Mouse (Mus musculus) cerebellum, postnatal 10 days (tissue): Measurements from ENCODE around the gene Yif1b.
"Not testable (repeated sequence)": the region's sequence is repeated elsewhere in the genome, so short reads cannot be mapped to it uniquely, and the experiment has no call there.

Experiments
- DNase-seq, 2 experiments: peaks; one replicate each; pipeline ENCODE4 v3.0.0; 2021; ENCODE audit warnings: mixed read lengths in 2 of 2

Yif1b gene

DNA sequence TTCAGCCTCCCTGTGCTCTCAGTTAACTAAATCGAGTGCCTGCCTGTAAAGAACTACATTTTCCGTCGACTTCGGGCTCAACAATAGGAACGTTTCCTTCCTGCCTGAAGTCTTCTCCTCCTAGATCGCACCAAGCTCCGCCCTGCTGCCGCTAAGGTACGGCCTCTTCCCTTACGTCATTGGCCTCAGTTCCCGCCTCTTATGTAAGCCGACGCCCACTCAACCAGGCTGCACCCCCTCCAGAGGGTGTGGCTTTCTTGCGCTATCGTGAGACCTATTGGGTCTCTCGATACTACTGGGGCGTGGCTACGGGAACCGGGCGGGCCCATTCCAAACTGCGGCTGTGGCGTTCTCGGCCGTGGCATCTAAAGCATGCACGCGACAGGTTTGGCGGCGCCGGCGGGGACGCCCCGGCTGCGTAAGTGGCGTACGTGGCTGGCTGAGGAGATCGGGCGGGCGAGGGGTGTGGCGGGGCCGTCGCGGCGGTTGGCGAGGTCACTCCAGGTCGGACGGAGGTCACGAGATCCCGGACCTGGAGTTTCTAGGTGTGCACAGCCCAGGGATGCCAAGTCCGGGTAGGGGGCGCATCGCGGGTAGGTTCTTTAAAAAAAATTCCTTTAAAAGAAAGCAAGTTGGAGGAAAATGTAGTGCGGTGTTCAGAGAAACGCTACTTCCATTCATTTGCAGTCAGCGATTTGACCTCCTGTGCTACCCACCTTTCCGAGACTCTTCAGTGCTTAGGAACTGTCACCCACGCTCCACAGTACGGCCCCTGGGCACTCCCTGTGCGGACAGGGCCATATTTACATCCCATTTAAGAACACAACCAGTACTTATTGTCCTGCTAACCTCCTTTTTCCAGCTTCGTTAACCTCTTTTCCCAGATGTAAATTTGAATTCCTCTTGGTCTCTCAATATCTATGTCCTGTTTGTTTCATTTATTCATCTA, at the start of gene Yif1b:
Yif1b (plus strand) TSS at position 311 of the 949 bp plus-strand sequence.
- peak; percentile 98 to 99 for DNase-seq

DNA sequence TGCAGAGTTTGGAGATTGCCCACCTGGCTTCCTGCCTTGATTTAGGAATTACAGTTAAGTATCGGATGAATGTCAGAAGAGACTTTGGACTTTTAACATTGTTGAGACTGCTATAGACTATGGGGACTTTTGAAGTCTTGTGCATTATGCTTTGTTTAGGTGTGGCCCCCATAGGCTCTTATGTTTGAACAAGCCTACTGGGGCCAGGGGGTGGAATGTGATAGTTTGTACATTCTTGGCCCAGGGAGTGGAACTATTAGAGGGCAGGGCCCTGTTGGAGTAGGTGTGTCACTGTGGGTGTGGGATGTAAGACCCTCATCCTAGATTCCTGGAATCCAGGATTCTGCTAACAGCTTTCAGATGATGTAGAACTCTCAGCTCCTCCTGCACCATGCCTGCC, 43.9 kb upstream of the Yif1b start:
- DNase-seq, result not testable (repeated sequence)

- DNase-seq, result no peak
Observed at GRCm38 (mm10) chr7:29202577-29202976, 35.6 kb upstream of the Yif1b start.

- peak; percentile 25 to 39 for DNase-seq
Observed at GRCm38 (mm10) chr7:29211013-29211412, 27.1 kb upstream of the Yif1b start.

DNA sequence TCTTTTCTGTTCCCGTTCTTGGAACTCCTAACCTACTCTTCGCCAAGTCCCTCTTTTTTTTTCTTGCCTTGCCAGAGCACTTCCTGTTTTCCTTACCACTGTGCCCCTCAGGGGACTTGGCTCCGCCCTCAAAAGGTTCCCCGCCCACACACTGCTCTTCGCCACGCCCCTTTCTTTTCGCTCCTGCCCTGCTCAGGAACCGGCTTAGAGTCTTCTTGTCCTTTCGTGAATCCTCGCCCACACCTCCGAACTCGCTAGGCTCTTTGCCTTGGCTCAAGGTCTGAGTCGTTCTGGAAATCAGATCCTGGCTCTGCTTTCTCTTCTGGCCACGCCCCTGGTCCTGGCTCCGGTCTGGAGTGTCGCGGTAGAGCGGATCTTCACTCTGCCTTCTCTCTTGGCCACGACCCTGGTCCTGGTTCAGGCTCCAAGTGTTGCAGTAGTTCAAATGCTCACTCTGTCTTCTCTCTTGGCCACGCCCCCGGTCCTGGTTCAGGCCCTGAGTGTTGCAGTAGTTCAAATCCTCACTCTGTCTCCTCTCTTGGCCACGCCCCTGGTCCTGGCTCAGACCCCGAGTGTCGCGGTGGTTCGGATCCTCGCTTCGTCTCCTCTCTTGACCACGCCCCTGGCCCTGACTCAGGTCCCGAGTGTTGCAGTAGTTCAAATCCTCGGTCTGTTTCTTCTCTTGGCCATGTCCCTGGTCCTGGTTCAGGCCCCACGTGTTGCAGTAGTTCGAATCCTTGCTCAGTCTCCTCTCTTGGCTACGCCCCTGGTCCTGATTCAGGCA, 26.5 kb upstream of the Yif1b start:
- DNase-seq, result peak; percentile 70 to 71

DNA sequence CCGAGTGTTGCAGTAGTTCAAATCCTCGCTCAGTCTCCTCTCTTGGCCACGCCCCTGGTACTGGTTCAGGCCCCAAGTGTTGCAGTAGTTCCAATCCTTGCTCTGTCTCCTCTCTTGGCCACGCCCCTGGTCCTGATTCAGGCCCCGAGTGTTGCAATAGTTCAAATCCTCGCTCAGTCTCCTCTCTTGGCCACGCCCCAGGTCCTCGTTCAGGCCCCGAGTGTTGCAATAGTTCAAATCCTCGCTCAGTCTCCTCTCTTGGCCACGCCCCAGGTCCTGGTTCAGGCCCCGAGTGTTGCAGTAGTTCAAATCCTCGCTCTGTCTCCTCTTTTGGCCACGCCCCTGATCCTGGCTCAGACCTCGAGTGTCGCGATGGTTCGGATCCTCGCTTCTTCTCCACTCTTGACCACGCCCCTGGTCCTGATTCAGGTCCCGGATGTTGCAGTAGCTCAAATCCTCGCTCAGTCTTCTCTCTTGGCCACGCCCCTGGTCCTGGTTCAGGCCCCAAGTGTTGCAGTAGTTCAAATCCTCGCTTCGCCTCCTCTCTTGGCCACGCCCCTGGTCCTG, 25.8 kb upstream of the Yif1b start:
- DNase-seq, result peak; percentile 24 to 30

DNA sequence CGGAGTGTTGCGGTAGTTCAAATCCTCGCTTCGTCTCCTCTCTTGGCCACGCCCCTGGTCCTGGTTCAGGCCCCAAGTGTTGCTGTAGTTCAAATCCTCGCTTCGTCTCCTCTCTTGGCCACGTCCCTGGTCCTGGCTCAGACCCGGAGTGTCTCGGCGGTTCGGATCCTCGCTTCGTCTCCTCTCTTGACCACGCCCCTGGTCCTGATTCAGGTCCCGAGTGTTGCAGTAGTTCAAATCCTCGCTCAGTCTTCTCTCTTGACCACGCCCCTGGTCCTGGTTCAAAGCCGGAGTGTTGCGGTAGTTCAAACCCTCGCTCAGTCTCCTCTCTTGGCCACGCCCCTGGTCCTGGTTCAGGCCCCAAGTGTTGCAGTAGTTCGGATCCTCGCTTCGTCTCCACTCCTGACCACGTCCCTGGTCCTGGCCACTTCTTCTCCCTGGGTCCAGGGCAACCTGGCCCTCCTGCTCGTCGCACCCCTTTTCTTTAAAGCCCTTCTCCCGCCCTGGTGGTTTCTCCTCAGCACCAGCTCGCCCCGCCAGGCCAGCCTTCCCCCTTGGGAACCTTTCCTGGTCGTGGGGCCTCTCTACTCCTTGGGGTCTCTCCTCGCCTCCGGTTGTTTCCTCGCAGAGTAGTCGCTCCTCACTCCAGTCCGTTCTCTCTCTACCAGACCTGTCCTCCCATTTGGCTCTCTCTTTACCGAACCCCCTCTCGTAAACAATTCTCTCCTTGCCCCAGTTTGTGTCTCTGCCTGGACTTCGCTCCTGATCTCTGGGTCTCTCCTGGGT, 25.2 kb upstream of the Yif1b start:
- peak; percentile 15 to 19 for DNase-seq

GRCm38 (mm10) chr7:29213675-29214082, 24.4 kb upstream of the Yif1b start, which contains the start of gene Catsperg1:
Gene Catsperg1, minus strand, starts transcription at chr7:29214035.
- peak; percentile 76 to 82 for DNase-seq

DNA sequence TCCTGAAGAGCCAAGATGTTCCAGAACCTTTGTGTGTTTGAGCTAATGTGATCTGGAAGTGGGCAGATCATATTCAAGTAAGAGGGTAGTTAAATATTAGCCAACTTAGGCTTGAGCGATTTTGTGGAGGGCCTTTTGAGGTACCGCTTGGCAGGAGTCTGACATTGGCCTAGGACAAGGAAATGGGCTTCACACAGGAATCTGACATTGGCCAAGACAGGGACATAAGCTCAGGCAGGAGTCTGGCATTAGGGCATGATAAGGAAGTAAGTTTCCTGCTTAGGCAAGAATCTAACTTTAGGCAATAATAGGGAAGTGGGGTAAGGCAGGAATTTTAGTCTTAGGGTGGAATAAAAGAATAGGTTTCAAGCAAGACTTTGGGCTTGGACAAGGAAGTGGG, 23.9 kb upstream of the Yif1b start:
- no peak for DNase-seq

DNA sequence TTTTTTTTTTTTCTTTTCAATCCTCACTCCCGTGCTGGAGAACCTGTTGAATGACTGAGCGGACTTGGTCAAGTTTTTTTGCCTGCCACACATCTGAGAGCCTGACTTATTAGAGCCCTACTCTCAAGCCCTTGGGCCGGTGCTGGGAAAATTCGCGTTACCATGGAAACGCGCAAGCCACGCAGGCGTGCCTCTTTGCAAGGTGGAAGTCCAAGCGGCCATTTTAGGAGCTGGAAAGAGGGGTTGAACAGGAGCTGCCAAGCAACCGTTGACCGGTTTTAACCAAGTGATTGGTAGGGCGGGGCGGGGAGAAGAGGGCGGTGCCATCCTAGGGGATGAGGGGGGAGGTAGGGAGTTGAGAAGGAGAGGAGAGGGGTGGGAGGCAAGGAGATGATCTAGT, 23.3 kb upstream of the Yif1b start:
- peak in 1 of 2 experiments; percentile 32 for DNase-seq

GRCm38 (mm10) chr7:29224756-29225394, 13.3 kb upstream of the Yif1b start:
- no peak for DNase-seq

GRCm38 (mm10) chr7:29225520-29225919, 12.6 kb upstream of the Yif1b start:
- DNase-seq, result no peak

DNA sequence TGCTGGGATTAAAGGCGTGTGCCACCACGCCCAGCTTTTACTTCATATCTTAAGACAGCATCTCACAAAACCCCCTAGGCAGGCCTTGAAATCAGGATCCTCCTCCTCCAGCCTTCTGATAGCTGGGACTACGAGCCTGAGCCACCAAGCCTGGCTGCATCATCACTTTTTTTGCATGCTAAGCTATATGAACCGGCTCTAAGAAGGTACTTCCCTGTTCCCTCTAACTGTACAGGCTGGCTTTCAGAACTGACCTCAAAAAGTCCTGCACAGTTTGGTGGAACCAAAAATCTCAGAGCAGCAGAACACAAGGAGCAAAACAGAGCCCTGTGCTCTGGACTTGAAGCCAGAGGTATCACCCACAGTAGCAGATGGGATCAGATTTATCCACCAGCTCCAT, 9.9 kb upstream of the Yif1b start:
- DNase-seq, result no peak

- no peak for DNase-seq
Observed at GRCm38 (mm10) chr7:29230560-29230959, 7.6 kb upstream of the Yif1b start.

GRCm38 (mm10) chr7:29231517-29231916, 6.6 kb upstream of the Yif1b start:
- no peak for DNase-seq

GRCm38 (mm10) chr7:29232247-29233013, 5.7 kb upstream of the Yif1b start, which contains the start of gene Kcnk6:
Gene Kcnk6, minus strand, starts transcription at chr7:29232515.
- DNase-seq, result peak; percentile 39 to 40

DNA sequence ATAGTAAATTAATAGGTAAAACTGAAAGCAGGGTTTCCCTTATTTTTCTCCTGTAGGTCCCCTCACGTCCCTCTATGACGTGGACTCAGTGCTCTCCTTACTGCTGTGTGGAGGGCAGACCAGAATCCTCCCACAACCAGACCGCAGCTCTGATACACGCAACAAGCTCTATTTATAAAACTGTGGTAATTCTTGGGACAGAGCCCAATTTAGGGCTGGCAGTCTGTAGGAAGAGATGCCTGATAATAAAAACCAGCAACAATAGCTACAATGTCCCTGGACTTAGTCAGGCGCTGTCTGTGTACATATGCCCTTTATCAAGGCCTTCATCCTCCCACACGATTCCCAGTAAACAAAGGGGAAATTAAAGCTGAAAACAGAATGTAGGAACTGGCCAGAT, 4.4 kb upstream of the Yif1b start:
- no peak for DNase-seq

DNA sequence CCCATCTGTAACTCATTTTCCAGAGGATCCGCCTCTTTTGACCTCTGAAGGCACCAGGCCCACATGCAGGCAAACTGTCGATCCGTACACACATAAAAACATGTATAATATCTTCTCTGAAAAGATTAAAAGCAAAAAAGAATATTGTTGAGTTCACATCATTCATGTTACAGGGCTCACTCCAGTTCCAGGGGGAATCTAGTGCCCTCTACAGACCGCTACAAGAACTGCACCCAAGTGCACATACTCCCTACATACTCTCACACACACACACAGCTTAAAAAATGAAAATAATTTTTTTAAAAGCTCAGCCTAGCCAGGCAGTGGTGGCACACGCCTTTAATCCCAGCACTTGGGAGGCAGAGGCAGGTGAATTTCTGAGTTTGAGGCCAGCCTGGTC, 3.5 kb upstream of the Yif1b start:
- DNase-seq, result no peak

- DNase-seq, result no peak
Observed at GRCm38 (mm10) chr7:29236593-29236992, 1.5 kb upstream of the Yif1b start.

DNA sequence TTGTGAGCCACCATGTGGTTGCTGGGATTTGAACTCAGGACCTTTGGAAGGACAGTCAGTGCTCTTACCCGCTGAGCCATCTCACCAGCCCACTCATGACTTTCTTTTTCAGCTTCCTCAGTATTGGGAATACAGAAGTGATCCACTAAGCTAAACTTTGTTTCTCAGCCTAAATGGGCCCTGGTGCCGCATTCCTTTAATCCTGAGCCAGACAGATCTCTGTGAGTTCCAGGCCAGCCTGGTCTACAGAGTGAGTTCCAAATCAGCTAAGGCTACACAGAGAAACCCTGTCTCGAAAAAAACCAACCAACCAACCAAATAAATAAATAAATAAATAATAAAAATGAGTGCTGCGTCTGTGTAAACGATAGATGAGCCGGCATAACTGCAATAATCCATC, 533 bp upstream of the Yif1b start:
- peak in 1 of 2 experiments; percentile 23 for DNase-seq
